Mouse (Mus musculus) brown adipose tissue, adult 24 weeks (tissue): ENCODE measurements around the gene March7. TPM values are rescaled to one million over a fixed set of nuclear protein-coding genes. Genes with fewer than 3 reads are reported as not detected.
A peak's percentile ranks its signal among the peaks of the same experiment; 100 is the strongest.

Experiments
- H3K27ac ChIP-seq: fragments of 200-500 bp; replicated peaks from 2 replicates; pipeline ENCODE4 v1.5.1; 2012; ENCODE audit warnings: low read depth, mild to moderate bottlenecking, low read length
- H3K4me1 ChIP-seq: fragments of 200-500 bp; 2 replicates; pipeline ENCODE4 v1.6.1; 2012; ENCODE audit warnings: low read length, mixed read lengths; ENCODE audit not compliant: control insufficient read depth, insufficient read depth, insufficient read length
- H3K4me3 ChIP-seq: fragments of 200-500 bp; 2 replicates; pipeline ENCODE4 v1.5.1; 2012; ENCODE audit warnings: low read depth, mild to moderate bottlenecking, low read length, moderate library complexity; ENCODE audit not compliant: insufficient read depth
- polyA plus RNA-seq: library from polyadenylated mRNA; stranded (reverse); fragments of >200 nt; gene quantifications from 2 replicates; pipeline ENCODE4 v1.2.4, GENCODE M21; 2012; ENCODE audit not compliant: missing spikeins, insufficient read depth, insufficient read length

March7 gene
- polyA plus RNA-seq: 23.8 and 24.4 TPM in 2 replicates

DNA sequence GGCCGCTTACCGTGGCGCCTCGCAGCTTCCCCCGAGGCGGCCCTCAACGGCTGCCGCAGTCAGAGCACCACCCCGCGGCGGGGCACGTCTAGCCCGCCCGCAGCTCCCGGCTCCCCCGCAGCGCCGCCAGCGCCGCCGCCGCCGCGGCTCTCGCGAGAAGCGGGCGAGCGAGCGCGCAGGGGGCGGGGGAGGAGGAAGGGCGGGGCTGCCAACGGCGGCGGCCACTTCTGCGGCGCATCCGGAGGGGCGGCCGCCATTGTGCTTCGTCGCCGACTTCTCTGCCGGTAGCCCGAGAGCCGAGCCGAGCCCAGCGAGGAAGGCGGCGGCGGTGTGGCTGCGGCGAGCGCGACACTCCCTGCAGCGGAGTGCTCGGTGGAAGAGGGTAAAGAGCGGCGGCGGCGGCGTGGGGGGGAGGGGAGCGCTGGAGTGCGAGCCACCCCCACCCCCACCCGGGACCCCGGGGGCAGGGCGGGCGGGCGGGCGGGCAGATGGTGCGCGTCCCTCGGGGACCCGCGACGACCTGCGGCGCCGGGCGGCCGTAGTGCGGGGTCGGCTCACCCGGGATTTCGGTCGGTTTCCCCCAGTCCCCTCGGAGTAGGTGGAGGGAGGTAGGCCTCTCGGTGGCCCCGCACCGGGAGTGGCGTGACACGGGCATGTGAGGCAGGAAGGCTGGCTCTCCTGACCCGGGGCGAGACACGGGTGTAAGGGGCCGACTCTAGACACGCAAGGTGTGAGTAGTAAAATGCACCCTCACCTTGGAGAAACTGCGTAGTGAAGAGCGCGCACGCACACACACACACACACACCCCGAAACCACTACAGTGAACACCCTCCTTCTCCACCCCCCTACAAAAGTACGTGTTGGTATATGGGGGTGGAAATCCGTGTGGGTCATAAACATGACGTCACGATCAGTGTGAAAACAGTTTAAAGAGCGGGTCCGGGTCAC, at the start of gene March7, which contains the start of gene Baz2b:
March7 (plus strand) TSS at position 185 of the 949 bp plus-strand sequence.
Baz2b (minus strand) TSS at position 137 of the 949 bp plus-strand sequence.
- peaks cover 17% of the 10 kb centered on the region for H3K4me1 ChIP-seq
- peak within 1 kb of the TSS; percentile 100 for H3K4me3 ChIP-seq
- H3K27ac ChIP-seq: peak within 1 kb of the TSS; percentile 95

GRCm38 (mm10) chr2:60163744-60164143, 45.9 kb upstream of the March7 start:
- Histone ChIP-seq H3K4me1 (no peaks in the 10 kb centered on the region), H3K4me3 (no peak overlapping the region), H3K27ac (no peak overlapping the region)

DNA sequence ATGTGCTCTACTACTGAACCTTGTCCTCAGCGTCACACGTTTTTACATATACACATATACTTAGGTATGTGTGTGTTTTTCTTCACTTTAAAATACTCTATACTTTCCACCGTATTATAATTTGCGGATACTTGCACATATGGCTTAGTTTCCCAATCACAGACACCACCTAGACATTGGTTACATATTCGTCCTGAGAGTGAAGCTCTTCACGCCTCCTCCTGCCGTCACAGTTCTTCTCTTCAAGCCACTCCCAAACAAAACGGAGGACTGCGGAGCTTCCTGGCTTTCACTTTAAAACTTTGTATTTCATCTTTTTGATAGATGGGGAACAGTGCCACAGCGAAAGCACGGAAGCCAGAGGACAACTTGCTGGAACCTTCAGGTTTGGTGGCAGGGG, 44.0 kb upstream of the March7 start:
- no peak overlapping the region for H3K4me3 ChIP-seq
- H3K4me1 ChIP-seq: no peaks in the 10 kb centered on the region
- H3K27ac ChIP-seq: no peak overlapping the region

DNA sequence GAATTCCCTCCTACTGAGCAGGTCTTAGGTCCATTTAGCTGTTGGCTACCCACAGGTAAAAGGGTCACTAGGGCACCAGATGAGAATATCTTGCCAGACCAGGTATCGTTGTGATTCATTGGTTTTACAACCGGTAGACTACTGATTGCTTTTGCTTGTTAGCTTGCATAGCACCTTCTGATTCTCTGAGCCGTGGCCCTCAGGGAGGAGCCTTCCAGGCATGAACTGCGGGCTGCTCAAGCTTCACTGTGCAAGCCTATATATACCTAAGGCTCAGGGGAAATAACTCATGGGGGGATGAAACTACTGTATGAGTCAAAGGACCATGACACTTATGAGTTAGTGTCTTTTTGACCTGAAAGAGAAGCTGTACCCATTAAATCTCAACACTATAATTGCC, 42.8 kb upstream of the March7 start:
- Histone ChIP-seq H3K4me3 (no peak overlapping the region), H3K4me1 (peaks cover 2% of the 10 kb centered on the region; the same call in 1 of the 2 replicates), H3K27ac (no peak overlapping the region)

DNA sequence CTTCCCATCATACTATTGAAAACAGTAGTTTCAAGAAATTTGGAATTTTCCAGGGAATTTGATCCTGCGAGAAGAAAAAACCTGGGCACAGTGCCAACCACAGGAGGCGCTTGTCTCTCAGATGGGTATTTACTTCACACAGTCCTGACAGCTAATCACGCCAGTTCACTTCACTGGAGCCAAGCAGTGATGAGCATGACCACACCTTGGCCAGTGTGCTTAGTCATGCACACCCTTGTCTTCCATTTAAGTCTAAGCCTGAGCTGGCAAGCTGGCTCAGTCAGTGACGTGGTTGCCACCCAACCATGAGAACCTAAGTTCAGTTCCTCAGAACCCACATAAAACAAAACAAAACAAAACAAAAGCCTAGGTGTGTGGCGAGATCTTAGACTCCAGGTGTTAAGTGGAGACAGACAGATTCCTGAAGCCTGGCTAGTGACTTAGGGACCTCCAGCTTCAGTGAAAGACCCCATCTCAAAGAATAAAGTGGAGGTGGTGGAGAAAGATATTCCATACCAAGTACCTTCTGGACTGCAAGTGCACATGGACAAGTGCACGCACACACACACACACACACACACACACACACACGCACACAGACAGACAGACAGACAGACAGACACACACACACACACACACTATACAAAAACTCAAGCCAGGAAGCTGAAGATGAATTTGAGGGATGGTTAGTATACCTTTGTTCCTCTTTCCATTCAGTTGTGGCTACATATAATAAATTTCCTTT, 37.7 kb upstream of the March7 start:
- Histone ChIP-seq H3K4me1 (peaks cover 5% of the 10 kb centered on the region; the same call in 1 of the 2 replicates), H3K4me3 (no peak overlapping the region), H3K27ac (no peak overlapping the region)

DNA sequence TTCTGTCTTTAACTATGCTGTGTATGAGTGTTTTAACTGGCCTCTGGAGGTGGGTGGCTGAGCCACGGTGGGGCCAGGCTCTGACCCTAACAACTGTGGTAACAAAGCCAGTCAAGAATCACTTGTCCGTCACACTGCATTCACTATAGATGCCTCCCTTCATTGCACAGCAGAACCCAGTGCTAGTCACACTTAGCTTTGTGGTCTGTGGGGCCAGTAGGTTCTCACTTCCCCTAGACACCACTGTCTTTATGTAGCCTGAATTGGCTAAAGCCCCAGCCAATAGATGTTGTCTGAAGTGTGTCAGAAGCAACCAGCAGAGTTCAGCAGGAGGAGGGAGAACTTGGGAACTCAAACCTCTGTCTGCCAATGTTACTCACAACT, 37.2 kb upstream of the March7 start:
- Histone ChIP-seq H3K4me1 (peaks cover 5% of the 10 kb centered on the region; the same call in 1 of the 2 replicates), H3K4me3 (no peak overlapping the region), H3K27ac (no peak overlapping the region)

- Histone ChIP-seq H3K4me3 (no peak overlapping the region), H3K4me1 (peaks cover 5% of the 10 kb centered on the region; the same call in 1 of the 2 replicates), H3K27ac (no peak overlapping the region)
Measured at GRCm38 (mm10) chr2:60173190-60173589, 36.5 kb upstream of the March7 start.

- H3K27ac ChIP-seq: no peak overlapping the region
- peaks cover 7% of the 10 kb centered on the region; the same call in 1 of the 2 replicates for H3K4me1 ChIP-seq
- H3K4me3 ChIP-seq: no peak overlapping the region
Measured at GRCm38 (mm10) chr2:60173595-60173994, 36.1 kb upstream of the March7 start.

DNA sequence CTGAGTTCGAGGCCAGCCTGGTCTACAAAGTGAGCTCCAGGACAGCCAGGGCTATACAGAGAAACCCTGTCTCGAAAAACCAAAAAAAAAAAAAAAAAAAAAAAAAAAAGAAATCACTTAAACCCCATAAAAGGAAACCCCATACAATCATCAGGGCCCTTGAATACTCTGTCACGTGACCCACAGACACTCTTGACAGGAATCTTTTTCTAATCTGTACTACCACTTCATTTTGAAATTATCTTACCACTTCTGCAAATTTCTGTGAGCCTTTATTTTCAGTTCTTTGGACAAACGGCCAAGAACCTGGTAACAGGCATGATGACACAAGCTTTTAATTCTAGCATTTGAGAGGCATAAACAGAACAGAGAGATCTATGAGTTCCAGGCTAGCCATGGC, 34.6 kb upstream of the March7 start:
- Histone ChIP-seq H3K4me3 (no peak overlapping the region), H3K27ac (no peak overlapping the region), H3K4me1 (peaks cover 7% of the 10 kb centered on the region; the same call in 1 of the 2 replicates)

DNA sequence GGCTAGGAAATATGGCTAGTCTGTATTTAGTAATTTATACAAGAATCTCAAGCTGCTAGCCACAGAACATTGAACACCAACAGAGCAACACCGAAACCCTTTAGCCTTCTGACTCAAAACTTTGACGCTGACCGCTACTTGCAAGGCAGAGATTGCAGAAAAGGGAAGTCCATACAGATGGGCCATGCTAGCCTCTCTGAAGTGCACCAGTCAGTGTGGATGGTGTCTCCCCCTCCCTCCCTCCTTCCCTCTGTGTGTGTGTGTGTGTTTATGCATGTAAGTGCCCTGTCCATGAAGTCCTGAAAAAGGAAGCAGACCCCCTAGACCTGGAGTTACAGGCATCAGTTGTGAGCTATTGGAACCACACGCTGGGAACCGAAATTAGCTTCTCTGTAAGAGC, 33.6 kb upstream of the March7 start:
- Histone ChIP-seq H3K4me1 (peaks cover 7% of the 10 kb centered on the region; the same call in 1 of the 2 replicates), H3K4me3 (no peak overlapping the region), H3K27ac (no peak overlapping the region)

- 0 out of 2 replicates have a peak, but pooled peaks cover 4% of the 10 kb centered on the region for H3K4me1 ChIP-seq
- no peak overlapping the region for H3K27ac ChIP-seq
- no peak overlapping the region for H3K4me3 ChIP-seq
Measured at GRCm38 (mm10) chr2:60177490-60177889, 32.2 kb upstream of the March7 start.

- H3K27ac ChIP-seq: no peak overlapping the region
- H3K4me3 ChIP-seq: no peak overlapping the region
- 0 out of 2 replicates have a peak, but pooled peaks cover 2% of the 10 kb centered on the region for H3K4me1 ChIP-seq
Measured at GRCm38 (mm10) chr2:60181696-60182095, 28.0 kb upstream of the March7 start.

DNA sequence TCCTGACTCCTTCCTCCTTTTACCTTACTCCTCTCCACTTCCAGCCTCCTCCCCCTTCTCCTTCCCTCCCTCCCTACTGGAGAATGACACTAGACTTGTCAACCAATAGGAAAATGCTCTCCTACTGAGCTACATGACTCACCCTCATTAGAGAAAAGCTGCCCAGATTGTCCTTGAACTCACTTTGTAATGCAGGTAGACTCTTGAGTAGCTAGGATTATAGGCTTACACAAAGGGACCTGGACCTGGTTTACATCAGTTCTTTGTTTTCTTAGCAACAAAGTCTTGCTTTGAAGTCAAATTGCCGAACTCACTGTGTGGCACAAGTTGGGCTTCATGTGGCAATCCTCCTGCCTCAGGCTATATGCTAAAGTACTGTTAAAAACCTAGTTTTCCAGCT, 12.8 kb upstream of the March7 start:
- Histone ChIP-seq H3K27ac (no peak overlapping the region), H3K4me1 (no peaks in the 10 kb centered on the region), H3K4me3 (no peak overlapping the region)

DNA sequence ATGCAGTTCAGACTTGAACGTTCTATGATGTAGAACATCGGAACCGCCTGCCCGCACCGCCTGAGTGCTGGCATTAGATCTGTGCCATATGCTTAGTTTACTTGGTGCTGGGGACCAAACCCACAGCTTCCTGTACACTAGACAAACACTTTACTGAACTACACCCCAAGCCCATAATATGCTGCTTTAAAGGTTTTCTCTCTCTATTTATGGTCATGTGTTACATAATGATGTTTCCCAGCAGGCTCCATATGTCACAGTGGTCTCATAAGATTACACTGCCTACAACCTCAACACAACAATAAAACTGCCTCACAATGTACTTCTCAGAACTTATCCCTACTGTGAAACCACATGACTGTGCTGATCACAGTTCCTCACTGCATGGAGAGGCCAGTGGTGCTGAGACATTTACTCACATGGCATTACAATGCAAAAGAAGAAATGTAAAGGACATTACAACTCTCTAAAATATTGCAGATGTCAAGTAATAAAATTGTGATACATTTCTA, 9.6 kb upstream of the March7 start:
- no peak overlapping the region for H3K27ac ChIP-seq
- no peak overlapping the region for H3K4me3 ChIP-seq
- H3K4me1 ChIP-seq: peaks cover 4% of the 10 kb centered on the region; the same call in 1 of the 2 replicates

- no peak overlapping the region for H3K4me3 ChIP-seq
- H3K4me1 ChIP-seq: peaks cover 4% of the 10 kb centered on the region; the same call in 1 of the 2 replicates
Measured at GRCm38 (mm10) chr2:60200667-60201066, 9.0 kb upstream of the March7 start.

More at GRCm38 (mm10) chr2:60200667-60201066, 9.0 kb upstream of the March7 start:
- H3K27ac ChIP-seq: no peak overlapping the region
